Mouse (Mus musculus) stomach, postnatal 0 days (tissue): ENCODE measurements around the gene Nle1.

ENCODE experiments used
- CTCF ChIP-seq: IDR thresholded peaks from 2 replicates; pipeline ENCODE4 v1.5.1; 2016; ENCODE audit warnings: antibody characterized with exemption, low read depth, mild to moderate bottlenecking, moderate library complexity
- EP300 ChIP-seq: optimal IDR thresholded peaks from 2 replicates; pipeline ENCODE3; 2016; ENCODE audit warnings: antibody characterized with exemption

GRCm38 (mm10) chr11:82857307-82857848, 50.8 kb downstream of the Nle1 start:
- TF ChIP-seq CTCF: no peak
- no peak for TF ChIP-seq EP300
